Mouse (Mus musculus) lung, postnatal 10 days (tissue): ENCODE data around the gene Olfr1471.
"Not testable (repeated sequence)": the region's sequence is repeated elsewhere in the genome, so short reads cannot be mapped to it uniquely, and the experiment has no call there.

ENCODE experiments used
- DNase-seq: peaks from one replicate; pipeline ENCODE4 v3.0.0; 2021

Gene Olfr1471

GRCm38 (mm10) chr19:13443109-13443508, at the start of gene Olfr1471:
Gene Olfr1471, plus strand, starts transcription at chr19:13443409.
- not testable (repeated sequence) for DNase-seq

GRCm38 (mm10) chr19:13407549-13407948, 35.7 kb upstream of the Olfr1471 start, which contains the start of gene Olfr1469:
Gene Olfr1469, plus strand, starts transcription at chr19:13407849.
- no peak for DNase-seq

- DNase-seq, result no peak
Measured at GRCm38 (mm10) chr19:13455986-13456385, 12.8 kb downstream of the Olfr1471 start, which contains the start of gene Olfr1472. Gene Olfr1472, minus strand, starts transcription at chr19:13456086.

- not testable (repeated sequence) for DNase-seq
Measured at GRCm38 (mm10) chr19:13469265-13469664, 26.1 kb downstream of the Olfr1471 start, which contains the start of gene Olfr1474. Gene Olfr1474, plus strand, starts transcription at chr19:13469565.

GRCm38 (mm10) chr19:13480096-13480495, 36.9 kb downstream of the Olfr1471 start, which contains the start of gene Olfr1475:
Gene Olfr1475, minus strand, starts transcription at chr19:13480196.
- DNase-seq, result no peak

- no peak for DNase-seq
Measured at GRCm38 (mm10) chr19:13500246-13500645, 57.0 kb downstream of the Olfr1471 start, which contains the start of gene Olfr1477. Gene Olfr1477, plus strand, starts transcription at chr19:13500546.
